Mouse (Mus musculus) forebrain, embryonic 14.5 days (tissue): Measurements from ENCODE around the gene Hnrnpa3. TPM values are rescaled to one million over a fixed set of nuclear protein-coding genes. Genes with fewer than 3 reads are reported as not detected.

Experiments used
- ATAC-seq: fragments of 200-750 bp; cut with Nextera tagmentation; 2 replicates; pipeline ENCODE4 v1.8.0; 2017; ENCODE audit warnings: mild to moderate bottlenecking, moderate library complexity
- DNase-seq: peaks from one replicate; pipeline ENCODE4 v3.0.0-alpha.2; 2015; ENCODE audit warnings: low spot score
- H3K27ac ChIP-seq: fragments of 300-500 bp; sonication (generic); 2 replicates; pipeline ENCODE4 v1.5.1; 2014; ENCODE audit warnings: low read depth, mild to moderate bottlenecking, control low read depth, low read length, moderate library complexity
- H3K27me3 ChIP-seq: fragments of 300-500 bp; sonication (generic); replicated peaks from 2 replicates; pipeline ENCODE4 v1.6.1; 2014; ENCODE audit warnings: low read length, control low read depth, mixed read lengths; ENCODE audit not compliant: control insufficient read depth, insufficient read depth
- H3K36me3 ChIP-seq: fragments of 300-500 bp; sonication (generic); 2 replicates; pipeline ENCODE4 v1.6.1; 2014; ENCODE audit warnings: low read length, control low read depth; ENCODE audit not compliant: control insufficient read depth, insufficient read depth
- H3K4me1 ChIP-seq: fragments of 300-500 bp; sonication (generic); 2 replicates; pipeline ENCODE4 v1.6.1; 2014; ENCODE audit warnings: antibody characterized with exemption, low read length, control low read depth; ENCODE audit not compliant: control insufficient read depth, insufficient read depth
- H3K4me2 ChIP-seq: fragments of 300-500 bp; sonication (generic); 2 replicates; pipeline ENCODE4 v1.6.1; 2014; ENCODE audit warnings: mild to moderate bottlenecking, control low read depth, low read length
- H3K4me3 ChIP-seq: fragments of 300-500 bp; sonication (generic); 2 replicates; pipeline ENCODE4 v1.5.1; 2014; ENCODE audit warnings: low read depth, low read length, control low read depth
- H3K9ac ChIP-seq: fragments of 300-500 bp; sonication (generic); 2 replicates; pipeline ENCODE4 v1.6.1; 2014; ENCODE audit warnings: mild to moderate bottlenecking, low read length, control low read depth, moderate library complexity
- H3K9me3 ChIP-seq: fragments of 300-500 bp; sonication (generic); replicated peaks from 2 replicates; pipeline ENCODE4 v1.6.1; 2016; ENCODE audit warnings: low read length, control low read depth, mixed read lengths; ENCODE audit not compliant: control insufficient read depth
- WGBS: fragments of 180-500 bp; shearing (Covaris S2); extraction: QIAGEN DNeasy Blood & Tissue Kit; methylation state at CpG from one replicate; pipeline ENCODE4 v1.1.7; 2014; 5-methylcytosine and 5-hydroxymethylcytosine counted together
- polyA plus RNA-seq: library from polyadenylated mRNA; unstranded; fragments of >200 nt; fragmentation: Nextera tagmentation; extraction: Ambion mirVana; gene quantifications from 2 replicates; pipeline ENCODE4 v1.2.1, GENCODE M21; 2014

Hnrnpa3 gene
- polyA plus RNA-seq, 1 experiment from 2014 or later: 209 TPM

DNA sequence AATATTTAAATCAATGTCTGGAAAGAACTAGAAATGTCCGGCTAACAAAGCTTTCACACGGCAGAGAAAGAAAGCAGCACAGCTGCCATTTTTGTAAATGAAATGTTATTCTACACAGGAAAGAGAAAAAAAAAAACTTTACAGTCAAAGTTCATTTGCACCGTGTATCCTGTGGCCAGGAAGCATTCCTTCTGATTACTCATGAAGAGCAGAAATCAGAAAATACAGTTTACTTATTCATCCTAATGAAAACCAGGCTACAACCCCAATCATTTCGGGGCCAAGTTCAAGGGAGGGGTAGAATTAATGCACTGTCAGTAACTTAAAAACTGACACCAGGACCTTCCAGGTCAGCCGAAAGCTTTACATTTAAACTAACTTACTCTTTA, 43.5 kb downstream of the Hnrnpa3 start:
- peak overlapping the region; percentile 52 for H3K4me3 ChIP-seq
- no peaks in the 10 kb centered on the region for H3K9me3 ChIP-seq
- 39% methylated on average over 5 of the region's 5 CpGs for WGBS
- H3K4me2 ChIP-seq: peak overlapping the region; percentile 58
- DNase-seq (no peak), ATAC-seq (no peak)
- no peak overlapping the region for H3K27ac ChIP-seq
- H3K27me3 ChIP-seq: no peaks in the 10 kb centered on the region
- H3K4me1 ChIP-seq: 0 out of 2 replicates have a peak, but pooled peaks cover 3% of the 10 kb centered on the region
- no peaks in the 10 kb centered on the region for H3K36me3 ChIP-seq
- H3K9ac ChIP-seq: 0 out of 2 replicates have a peak overlapping the region, but pooled peaks have one; percentile 66

DNA sequence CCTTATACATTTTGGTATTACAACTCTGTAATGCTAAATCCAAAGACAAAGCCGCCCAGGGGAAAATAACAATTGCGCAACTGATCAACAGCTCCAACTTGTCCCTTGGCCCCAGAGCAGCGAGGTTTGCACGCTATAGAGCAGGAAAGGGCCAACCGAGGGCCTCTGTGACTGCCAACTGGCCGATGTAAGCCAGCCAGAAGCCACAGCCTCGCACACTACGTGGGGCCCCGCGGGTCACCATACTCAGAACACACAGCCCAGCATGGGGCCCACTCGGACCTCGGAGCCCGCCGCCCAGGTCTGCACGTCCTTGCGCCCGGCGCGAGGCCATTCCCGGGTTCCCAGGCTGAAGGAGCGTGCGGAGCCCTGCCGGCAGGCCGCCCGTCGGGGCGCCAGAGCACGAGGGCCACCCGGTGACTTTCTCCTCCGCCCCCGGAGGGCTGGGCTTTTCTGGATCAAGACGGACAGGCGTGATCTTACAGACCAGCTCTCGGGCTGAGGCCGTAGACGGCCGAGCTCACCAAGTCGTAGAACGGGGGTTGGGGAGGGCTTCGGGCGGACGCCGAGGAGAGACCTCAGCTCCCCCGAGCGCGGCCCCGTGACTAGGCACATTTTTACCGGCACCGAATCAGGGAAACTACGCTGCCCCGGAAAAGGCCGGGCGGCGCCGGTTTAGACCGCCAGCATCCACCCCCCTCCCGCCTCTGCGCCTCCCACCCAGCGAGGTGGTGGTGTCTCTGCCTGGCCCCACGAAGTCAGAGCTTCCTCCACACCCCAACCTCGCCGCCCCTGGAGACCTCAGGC, 44.5 kb downstream of the Hnrnpa3 start:
- WGBS: under 1% methylated on average over 58 of the region's 62 CpGs

DNA sequence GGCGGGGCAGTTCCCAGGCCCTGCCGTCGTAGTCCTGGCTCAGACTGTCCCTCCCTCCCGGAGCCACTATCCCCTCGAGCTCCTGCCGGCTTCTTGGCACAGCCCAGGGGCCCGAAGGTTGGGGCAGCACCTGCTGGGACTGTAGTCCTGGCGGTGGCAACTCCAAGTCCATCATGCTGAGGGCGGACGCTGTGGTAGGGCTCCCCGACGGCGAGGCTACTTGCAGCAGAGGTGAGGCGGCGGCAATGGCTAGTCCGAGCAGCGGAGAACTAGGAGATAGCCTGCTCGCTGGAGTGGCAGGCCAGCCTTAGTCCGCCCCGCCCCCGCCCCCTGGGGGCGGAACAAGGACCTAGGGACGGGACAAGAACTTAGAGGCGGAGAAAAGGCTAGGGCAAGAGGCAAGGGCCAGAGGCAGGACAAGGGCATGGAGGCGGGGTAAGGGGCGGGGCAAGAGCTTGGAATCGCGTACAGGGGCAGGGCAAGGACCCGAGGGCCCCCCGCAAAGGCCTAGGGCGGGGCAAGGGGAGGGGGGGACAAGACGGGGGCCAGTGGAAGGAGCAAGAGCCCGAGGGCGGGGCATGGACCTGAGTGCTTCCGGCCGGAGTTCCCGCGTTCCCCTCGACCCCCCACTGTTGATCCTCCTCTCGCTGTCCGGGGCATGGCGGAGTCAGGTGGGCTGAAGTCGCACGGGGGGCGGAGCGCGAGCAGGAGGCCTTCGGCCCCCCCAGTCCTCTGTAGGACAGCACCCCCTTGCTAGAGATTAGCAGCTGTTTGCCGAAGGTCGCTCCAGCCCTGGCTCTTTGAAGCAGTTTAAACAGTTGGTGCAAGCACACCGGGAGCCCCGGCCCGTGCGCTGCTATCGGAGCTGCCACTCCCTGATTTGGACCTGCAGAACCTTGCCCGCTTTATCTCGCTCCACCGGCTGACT, 45.4 kb downstream of the Hnrnpa3 start, which contains the start of gene Nfe2l2:
Nfe2l2 (minus strand) TSS at position 408 of the 928 bp plus-strand sequence.
- WGBS: 1% methylated on average over 50 of the region's 58 CpGs
- peak within 1 kb of the TSS; percentile 58 for H3K4me2 ChIP-seq
- no peaks in the 10 kb centered on the region for H3K9me3 ChIP-seq
- H3K4me1 ChIP-seq: 0 out of 2 replicates have a peak, but pooled peaks cover 3% of the 10 kb centered on the region
- DNase-seq (peak; percentile 86), ATAC-seq (peak; percentile 84)
- H3K9ac ChIP-seq: peak within 1 kb of the TSS; percentile 66
- no peaks in the 10 kb centered on the region for H3K27me3 ChIP-seq
- H3K36me3 ChIP-seq: no peaks in the 10 kb centered on the region
- H3K4me3 ChIP-seq: peak within 1 kb of the TSS; percentile 52
- peak within 1 kb of the TSS; percentile 75 for H3K27ac ChIP-seq

More for the DNA sequence above, 44.5 kb downstream of the Hnrnpa3 start:
- DNase-seq (peak; percentile 94), ATAC-seq (peak; percentile 85)
- peak overlapping the region; percentile 66 for H3K9ac ChIP-seq
- 0 out of 2 replicates have a peak, but pooled peaks cover 3% of the 10 kb centered on the region for H3K4me1 ChIP-seq
- H3K27me3 ChIP-seq: no peaks in the 10 kb centered on the region
- H3K9me3 ChIP-seq: no peaks in the 10 kb centered on the region
- H3K4me3 ChIP-seq: peak overlapping the region; percentile 52
- peak overlapping the region; percentile 75 for H3K27ac ChIP-seq
- H3K36me3 ChIP-seq: no peaks in the 10 kb centered on the region
- peak overlapping the region; percentile 58 for H3K4me2 ChIP-seq

DNA sequence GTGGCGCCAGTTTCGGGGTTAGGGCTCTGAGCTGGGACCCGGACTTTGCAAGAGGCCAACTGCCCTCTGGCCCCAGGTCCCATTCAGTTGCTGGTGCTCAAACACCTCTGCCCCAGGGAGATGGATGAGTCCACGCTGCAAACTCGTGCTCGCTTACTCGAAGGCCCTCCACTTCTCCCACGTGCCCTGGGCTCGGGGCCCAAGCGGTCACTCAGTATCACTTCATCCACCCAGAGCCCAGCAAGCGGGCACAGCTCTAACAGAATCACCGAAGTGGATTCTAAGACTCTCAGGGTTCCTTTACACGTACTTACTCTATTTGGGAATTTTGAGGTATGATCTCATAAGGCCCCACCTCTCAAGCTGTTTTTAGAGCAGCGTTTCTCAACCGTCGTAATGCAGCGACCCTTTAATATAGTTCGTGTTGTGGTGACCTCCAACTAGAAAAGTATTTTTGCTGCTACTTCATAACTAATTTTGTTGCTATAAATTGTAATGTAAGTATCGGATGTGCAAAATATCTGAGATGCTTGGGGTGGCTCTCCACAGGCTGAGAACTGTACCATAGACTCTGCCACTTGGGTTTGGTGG, 46.2 kb downstream of the Hnrnpa3 start:
- Histone ChIP-seq H3K9ac (peak overlapping the region; percentile 66), H3K4me1 (0 out of 2 replicates have a peak, but pooled peaks cover 3% of the 10 kb centered on the region), H3K27ac (no peak overlapping the region), H3K4me2 (peak overlapping the region; percentile 58), H3K9me3 (no peaks in the 10 kb centered on the region), H3K4me3 (peak overlapping the region; percentile 52), H3K27me3 (no peaks in the 10 kb centered on the region), H3K36me3 (no peaks in the 10 kb centered on the region)
- ATAC-seq (peak; percentile 2; the same call in 1 of the 2 replicates), DNase-seq (peak; percentile 18)
- 28% methylated on average over 19 of the region's 19 CpGs for WGBS

- Histone ChIP-seq H3K36me3 (no peaks in the 10 kb centered on the region), H3K4me2 (no peak overlapping the region), H3K27ac (no peak overlapping the region), H3K4me1 (0 out of 2 replicates have a peak, but pooled peaks cover 3% of the 10 kb centered on the region), H3K9ac (no peak overlapping the region), H3K9me3 (no peaks in the 10 kb centered on the region), H3K27me3 (no peaks in the 10 kb centered on the region), H3K4me3 (no peak overlapping the region)
- no peak for ATAC-seq
- WGBS: 33% methylated on average over 5 of the region's 5 CpGs
- no peak for DNase-seq
Measured at GRCm38 (mm10) chr2:75706435-75706834, 47.4 kb downstream of the Hnrnpa3 start.

- no peak overlapping the region for H3K4me2 ChIP-seq
- H3K36me3 ChIP-seq: no peaks in the 10 kb centered on the region
- H3K27ac ChIP-seq: no peak overlapping the region
- H3K9ac ChIP-seq: no peak overlapping the region
- H3K27me3 ChIP-seq: no peaks in the 10 kb centered on the region
- DNase-seq (no peak), ATAC-seq (no peak)
- 22% methylated on average over 1 of the region's 1 CpGs for WGBS
- H3K4me1 ChIP-seq: 0 out of 2 replicates have a peak, but pooled peaks cover 3% of the 10 kb centered on the region
- H3K9me3 ChIP-seq: no peaks in the 10 kb centered on the region
- H3K4me3 ChIP-seq: no peak overlapping the region
Measured at GRCm38 (mm10) chr2:75707420-75707819, 48.4 kb downstream of the Hnrnpa3 start.

DNA sequence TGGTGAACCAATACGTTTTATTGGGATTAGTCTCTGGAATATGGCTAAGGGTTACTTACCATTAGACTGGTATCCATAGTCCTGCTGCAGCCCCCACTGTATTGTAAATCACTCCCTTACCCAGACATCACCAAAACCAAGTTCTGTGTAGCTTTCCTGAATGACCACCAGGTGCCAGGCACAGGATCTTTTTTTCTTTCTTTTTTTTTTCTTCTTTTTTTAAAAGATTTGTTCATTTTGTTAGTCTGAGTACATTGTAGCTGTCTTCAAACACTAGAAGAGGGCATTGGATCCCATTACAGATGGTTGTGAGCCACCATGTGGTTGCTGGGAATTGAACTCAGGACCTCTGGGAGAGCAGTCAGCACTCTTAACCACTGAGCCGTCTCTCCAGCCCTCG, 54.0 kb downstream of the Hnrnpa3 start:
- DNase-seq (no peak), ATAC-seq (no peak)
- no peak overlapping the region for H3K4me2 ChIP-seq
- H3K27me3 ChIP-seq: no peaks in the 10 kb centered on the region
- H3K9me3 ChIP-seq: no peaks in the 10 kb centered on the region
- H3K36me3 ChIP-seq: no peaks in the 10 kb centered on the region
- no peak overlapping the region for H3K4me3 ChIP-seq
- WGBS: 84% methylated on average over 3 of the region's 3 CpGs
- H3K9ac ChIP-seq: no peak overlapping the region
- H3K4me1 ChIP-seq: no peaks in the 10 kb centered on the region
- H3K27ac ChIP-seq: no peak overlapping the region

DNA sequence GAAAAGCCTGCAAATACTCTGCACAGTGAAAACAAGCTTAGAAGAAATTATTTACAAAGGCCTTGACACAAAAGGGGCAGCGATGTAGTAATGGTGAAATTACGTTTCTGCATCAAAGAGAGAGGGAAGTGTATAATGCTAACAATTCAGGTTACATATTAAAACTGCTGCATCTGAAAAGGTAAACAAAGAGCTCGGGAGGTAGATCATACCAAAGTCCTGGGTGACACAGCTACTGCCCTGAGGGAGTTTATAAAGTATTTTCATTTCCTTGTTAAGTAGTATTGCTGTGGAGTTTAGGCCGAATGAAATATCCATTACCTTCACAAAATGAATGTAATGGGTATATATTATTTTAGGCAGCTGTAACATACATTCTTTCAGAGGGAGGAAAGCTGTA, 55.7 kb downstream of the Hnrnpa3 start:
- Histone ChIP-seq H3K36me3 (no peaks in the 10 kb centered on the region), H3K4me2 (no peak overlapping the region), H3K9ac (no peak overlapping the region), H3K27ac (no peak overlapping the region), H3K4me1 (no peaks in the 10 kb centered on the region), H3K27me3 (no peaks in the 10 kb centered on the region), H3K9me3 (no peaks in the 10 kb centered on the region), H3K4me3 (no peak overlapping the region)
- ATAC-seq (no peak), DNase-seq (no peak)
- 42% methylated on average over 4 of the region's 4 CpGs for WGBS
